Mouse (Mus musculus): Measurements from ENCODE around the gene Nprl2.

- TF ChIP-seq CTCF (IDR thresholded peaks at IDR 0.05 in 2 of 3, conservative IDR thresholded peaks at IDR 0.05 in 1 of 3; ENCODE audit: control insufficient read depth in 1 of 3, insufficient read depth in 1 of 3, low read depth in 2 of 3, low read length in 3 of 3, poor library complexity in 1 of 3, severe bottlenecking in 1 of 3) (no peak), SMC3 (IDR thresholded peaks at IDR 0.05; ENCODE audit: low read depth, low read length) (no peak), ZMIZ1 (IDR thresholded peaks at IDR 0.05; ENCODE audit: low read depth, low read length) (no peak), EP300 (IDR thresholded peaks at IDR 0.05; ENCODE audit: low read depth in 1 of 2, low read length in 2 of 2) (no peak)
These were observed 7.4 kb upstream of the Nprl2 start for GRCm38 (mm10) chr9:107534408-107535202.

Measured in MEL (cell line).